Mouse (Mus musculus) fibroblast of lung, adult 2 months (primary cell): ENCODE data around the gene Mrnip.
A peak's percentile ranks its signal among the peaks of the same experiment; 100 is the strongest.
"Not testable (repeated sequence)": the region's sequence is repeated elsewhere in the genome, so short reads cannot be mapped to it uniquely, and the experiment has no call there.

Source experiments
- DNase-seq: peaks from one replicate; pipeline ENCODE4 v3.0.0-alpha.2; 2011; ENCODE audit warnings: low read depth

The Mrnip gene

GRCm38 (mm10) chr11:50174111-50174729 is at the start of gene Mrnip:
TSS of gene Mrnip (plus strand) at chr11:50174444.
- not testable (repeated sequence) for DNase-seq

GRCm38 (mm10) chr11:50127781-50128180 is 46.5 kb upstream of the Mrnip start:
- DNase-seq: no peak

- DNase-seq: peak; percentile 70
Measured at GRCm38 (mm10) chr11:50130811-50131766, 43.2 kb upstream of the Mrnip start, which contains the start of gene Tbc1d9b. TSS of gene Tbc1d9b (plus strand) at chr11:50131396.

GRCm38 (mm10) chr11:50131801-50132201 is 42.4 kb upstream of the Mrnip start:
- DNase-seq: no peak

GRCm38 (mm10) chr11:50132265-50132664 is 42.0 kb upstream of the Mrnip start:
- DNase-seq: no peak

GRCm38 (mm10) chr11:50134136-50134859 is 39.9 kb upstream of the Mrnip start:
- no peak for DNase-seq

GRCm38 (mm10) chr11:50138206-50138822 is 35.9 kb upstream of the Mrnip start:
- DNase-seq: no peak

GRCm38 (mm10) chr11:50139571-50139970 is 34.7 kb upstream of the Mrnip start:
- no peak for DNase-seq

- no peak for DNase-seq
Measured at GRCm38 (mm10) chr11:50145529-50145928, 28.7 kb upstream of the Mrnip start.

- DNase-seq: no peak
Measured at GRCm38 (mm10) chr11:50146121-50146520, 28.1 kb upstream of the Mrnip start.

GRCm38 (mm10) chr11:50147267-50147957 is 26.8 kb upstream of the Mrnip start:
- no peak for DNase-seq

GRCm38 (mm10) chr11:50147958-50148476 is 26.2 kb upstream of the Mrnip start:
- DNase-seq: no peak

GRCm38 (mm10) chr11:50149200-50149599 is 25.0 kb upstream of the Mrnip start:
- DNase-seq: no peak

GRCm38 (mm10) chr11:50149603-50150150 is 24.6 kb upstream of the Mrnip start:
- DNase-seq: no peak

GRCm38 (mm10) chr11:50151374-50151773 is 22.9 kb upstream of the Mrnip start:
- no peak for DNase-seq

GRCm38 (mm10) chr11:50154166-50154565 is 20.1 kb upstream of the Mrnip start:
- no peak for DNase-seq

- no peak for DNase-seq
Measured at GRCm38 (mm10) chr11:50154777-50155520, 19.3 kb upstream of the Mrnip start.

- no peak for DNase-seq
Measured at GRCm38 (mm10) chr11:50155785-50156184, 18.5 kb upstream of the Mrnip start.

- DNase-seq: no peak
Measured at GRCm38 (mm10) chr11:50156725-50157258, 17.5 kb upstream of the Mrnip start.

- DNase-seq: no peak
Measured at GRCm38 (mm10) chr11:50158346-50158745, 15.9 kb upstream of the Mrnip start.
